Mouse (Mus musculus): ENCODE data around the gene Rab42.
"Not testable (repeated sequence)": the region's sequence is repeated elsewhere in the genome, so short reads cannot be mapped to it uniquely, and the experiment has no call there.

The Rab42 gene

GRCm38 (mm10) chr4:132311209-132311608 lies 8.0 kb upstream of the Rab42 start:
- DNase-seq: no peak

- DNase-seq: peak; percentile 50
These were observed 6.8 kb upstream of the Rab42 start for GRCm38 (mm10) chr4:132309849-132310472.

- DNase-seq: peak; percentile 31
These were observed 6.1 kb upstream of the Rab42 start for GRCm38 (mm10) chr4:132309140-132309848.

GRCm38 (mm10) chr4:132308437-132309139 lies 5.4 kb upstream of the Rab42 start:
- peak; percentile 95 for DNase-seq

- DNase-seq: no peak
These were observed 2.8 kb upstream of the Rab42 start for GRCm38 (mm10) chr4:132306004-132306403.

- DNase-seq: no peak
These were observed 2.1 kb upstream of the Rab42 start for GRCm38 (mm10) chr4:132305276-132305675.

GRCm38 (mm10) chr4:132303484-132303883 lies 299 bp upstream of the Rab42 start:
- DNase-seq: not testable (repeated sequence)

GRCm38 (mm10) chr4:132301965-132302938 lies 933 bp downstream of the Rab42 start:
- no peak for DNase-seq

GRCm38 (mm10) chr4:132301486-132301885 lies 1.7 kb downstream of the Rab42 start:
- no peak for DNase-seq

- DNase-seq: no peak
These were observed 3.3 kb downstream of the Rab42 start for GRCm38 (mm10) chr4:132299849-132300248.

- DNase-seq: peak; percentile 31
These were observed 7.3 kb downstream of the Rab42 start for GRCm38 (mm10) chr4:132295696-132296390.

- DNase-seq: no peak
These were observed 9.4 kb downstream of the Rab42 start for GRCm38 (mm10) chr4:132293682-132294240.

- peak; percentile 57 for DNase-seq
These were observed 10.2 kb downstream of the Rab42 start for GRCm38 (mm10) chr4:132292988-132293387.

GRCm38 (mm10) chr4:132291624-132292335 lies 11.4 kb downstream of the Rab42 start:
- DNase-seq: no peak

- DNase-seq: no peak
These were observed 12.1 kb downstream of the Rab42 start for GRCm38 (mm10) chr4:132291056-132291455.

- DNase-seq: not testable (repeated sequence)
These were observed 14.3 kb downstream of the Rab42 start for GRCm38 (mm10) chr4:132288840-132289239.

GRCm38 (mm10) chr4:132275949-132276348 lies 27.2 kb downstream of the Rab42 start:
- no peak for DNase-seq

- DNase-seq: peak; percentile 97
These were observed 28.9 kb downstream of the Rab42 start, which contains the start of gene Taf12 for GRCm38 (mm10) chr4:132274156-132274862. TSS of gene Taf12 (plus strand) at chr4:132274375.

- no peak for DNase-seq
These were observed 30.0 kb downstream of the Rab42 start for GRCm38 (mm10) chr4:132273166-132273565.
